Mouse (Mus musculus) thymus, postnatal 25 days (tissue): ENCODE measurements around the gene Csgalnact2.

Experiments
- DNase-seq: peaks from one replicate; pipeline ENCODE4 v3.0.0; 2022

Csgalnact2 gene

DNA sequence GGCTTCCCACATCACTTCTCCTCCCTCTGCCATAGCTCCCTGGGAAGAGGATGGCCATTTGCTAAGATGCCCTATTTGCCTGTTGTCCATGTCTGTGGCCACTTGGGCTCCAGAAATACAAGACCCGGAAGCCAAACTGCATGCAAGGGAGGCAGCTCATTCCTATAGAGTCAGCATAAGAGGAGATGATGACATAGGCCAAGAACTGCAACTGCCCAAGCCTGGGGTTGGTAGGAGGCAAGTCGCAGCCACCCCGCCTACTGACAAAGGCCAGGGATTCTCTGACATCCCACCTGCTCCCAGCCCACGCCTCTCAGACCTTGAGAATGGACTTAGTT is 68.0 kb downstream of the Csgalnact2 start:
- no peak for DNase-seq

DNA sequence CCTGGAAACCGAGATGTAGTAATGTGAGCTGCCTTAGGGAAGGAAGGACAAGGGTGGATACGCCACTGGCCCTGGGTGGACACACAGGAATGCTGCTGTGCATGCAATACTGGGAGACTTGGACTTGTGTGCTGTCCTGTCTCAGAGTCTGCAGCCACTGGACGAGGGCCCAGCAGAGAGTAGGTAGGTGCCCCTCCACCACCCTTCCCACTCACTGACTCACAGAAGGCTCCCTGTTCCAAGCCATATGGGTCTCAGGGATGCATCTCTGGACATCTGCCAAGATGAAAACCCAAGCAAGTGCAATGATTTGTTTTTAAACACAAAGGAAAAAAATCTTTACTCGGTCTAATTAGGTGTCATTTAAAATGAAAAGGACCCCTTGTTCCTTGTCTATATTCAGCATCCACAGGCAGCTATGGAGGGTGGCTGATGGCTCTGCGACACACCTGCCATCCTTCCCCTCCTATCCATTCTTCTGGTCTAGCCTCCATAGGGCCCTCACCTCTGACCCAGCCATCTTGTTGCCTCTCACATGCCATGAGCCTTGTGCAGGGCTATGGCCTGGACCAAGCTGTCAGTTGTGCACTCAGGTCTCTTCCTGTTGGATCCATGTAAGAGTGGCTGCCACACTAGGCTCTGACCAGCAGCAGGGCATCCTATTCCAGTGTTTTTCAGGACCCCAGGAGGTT is 68.5 kb downstream of the Csgalnact2 start:
- DNase-seq = no peak

DNA sequence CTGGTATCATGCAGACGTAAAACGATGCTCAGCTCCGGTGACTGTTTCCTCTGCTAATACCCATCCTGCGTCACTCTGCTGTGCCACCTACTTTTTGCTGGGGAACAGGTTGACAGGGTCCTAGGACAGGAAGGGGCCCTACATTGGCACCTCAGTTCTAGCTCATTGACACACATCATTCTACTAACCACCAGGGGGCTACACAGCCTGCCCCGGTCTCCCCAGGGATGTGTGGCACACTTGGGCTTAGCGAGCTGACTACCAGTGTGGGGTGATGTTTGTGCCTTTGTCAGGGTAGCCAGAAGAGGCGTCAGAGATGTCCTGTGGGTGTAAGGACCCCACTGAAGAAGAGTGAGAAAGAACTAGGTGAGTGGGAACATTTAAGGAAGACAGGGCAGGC is 71.2 kb downstream of the Csgalnact2 start:
- DNase-seq = no peak

DNA sequence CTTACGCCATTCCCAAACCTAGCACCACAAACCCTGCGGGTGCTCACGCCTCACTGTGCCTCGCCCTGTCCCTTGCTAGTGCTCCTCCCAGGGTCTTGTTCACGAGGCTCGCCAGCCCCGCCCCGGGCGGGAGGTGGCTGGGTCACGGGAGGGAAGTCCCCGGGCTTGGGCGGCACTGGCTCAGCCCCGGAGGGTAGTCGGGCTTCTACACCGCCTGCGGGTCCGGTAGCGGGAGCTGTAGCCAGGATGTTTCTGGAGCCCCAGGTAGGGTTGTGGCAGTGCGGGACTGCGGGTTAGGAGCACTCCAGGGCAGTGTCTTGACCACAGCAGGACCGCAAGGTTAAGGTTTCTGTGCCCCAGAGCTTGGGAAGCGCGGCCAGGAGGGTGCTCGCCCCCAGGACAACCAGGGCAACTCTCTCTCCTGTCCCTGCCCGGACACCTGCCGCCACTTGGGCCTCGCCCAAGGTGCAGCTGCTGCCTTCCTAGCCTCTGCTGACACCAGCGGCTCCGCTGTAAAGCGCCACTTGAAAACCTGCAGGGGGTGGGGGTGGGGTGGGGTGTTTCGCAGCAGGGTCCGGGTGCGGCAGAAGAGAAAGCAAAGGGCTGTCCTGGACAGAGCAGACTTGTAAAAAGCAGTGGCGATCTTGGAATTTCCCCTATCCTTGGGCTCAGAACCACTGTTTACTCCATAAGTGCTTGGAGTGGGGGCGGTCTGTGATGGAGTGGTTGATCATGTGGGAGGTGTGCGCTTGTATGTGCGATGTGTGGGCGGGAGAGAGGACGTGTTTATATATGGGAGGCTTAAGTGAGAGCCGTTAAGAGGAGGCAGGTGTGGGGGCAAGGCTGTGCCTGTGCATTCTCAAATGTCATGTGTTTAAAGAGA is 72.5 kb downstream of the Csgalnact2 start:
- DNase-seq = peak; percentile 37

DNA sequence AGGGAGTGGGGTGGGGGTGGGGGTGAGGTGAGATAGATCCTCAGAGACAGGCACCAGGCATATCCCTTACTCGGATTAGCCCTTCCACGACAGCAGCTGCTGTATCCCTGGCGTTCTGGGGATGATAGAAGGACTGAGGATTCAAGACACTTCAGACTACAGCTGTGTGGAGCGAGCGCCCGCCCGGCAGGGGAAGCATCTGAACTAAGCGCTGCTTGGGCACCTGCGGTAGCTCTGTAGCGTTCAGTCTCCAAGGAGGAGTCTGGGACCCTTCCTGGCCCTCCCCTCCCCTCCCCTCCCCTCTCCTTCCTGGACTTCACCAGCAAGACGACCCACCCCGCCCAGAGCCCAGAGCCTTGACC is 73.1 kb downstream of the Csgalnact2 start:
- peak; percentile 9 for DNase-seq

DNA sequence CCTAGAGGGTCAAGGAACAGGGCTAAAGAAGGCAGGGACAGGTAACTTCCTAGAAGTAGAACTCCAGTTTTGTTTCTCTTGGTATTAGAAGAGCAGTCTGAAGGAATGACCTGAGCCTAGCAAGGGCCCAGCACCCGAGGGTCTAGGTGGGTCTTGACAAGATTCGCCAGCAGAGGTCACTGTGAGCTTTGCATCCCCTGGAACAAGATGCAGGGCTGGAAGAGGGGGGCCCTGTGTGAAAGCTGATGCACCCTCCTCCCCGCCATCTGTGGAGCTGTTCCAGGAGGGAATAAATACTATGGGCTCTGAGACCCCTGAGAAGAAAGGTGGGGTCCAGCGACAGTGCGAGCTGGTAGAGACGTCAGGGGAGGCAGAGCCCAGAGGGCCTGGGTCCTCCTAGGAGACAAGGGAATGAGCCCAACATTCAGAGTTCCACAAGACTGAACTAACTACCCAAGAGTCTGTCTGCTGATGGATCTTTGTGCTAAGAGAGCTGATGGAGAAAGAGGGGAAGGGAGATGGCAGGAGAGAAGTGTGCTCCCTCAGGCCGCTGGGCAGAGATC is 73.9 kb downstream of the Csgalnact2 start:
- peak; percentile 52 for DNase-seq

DNA sequence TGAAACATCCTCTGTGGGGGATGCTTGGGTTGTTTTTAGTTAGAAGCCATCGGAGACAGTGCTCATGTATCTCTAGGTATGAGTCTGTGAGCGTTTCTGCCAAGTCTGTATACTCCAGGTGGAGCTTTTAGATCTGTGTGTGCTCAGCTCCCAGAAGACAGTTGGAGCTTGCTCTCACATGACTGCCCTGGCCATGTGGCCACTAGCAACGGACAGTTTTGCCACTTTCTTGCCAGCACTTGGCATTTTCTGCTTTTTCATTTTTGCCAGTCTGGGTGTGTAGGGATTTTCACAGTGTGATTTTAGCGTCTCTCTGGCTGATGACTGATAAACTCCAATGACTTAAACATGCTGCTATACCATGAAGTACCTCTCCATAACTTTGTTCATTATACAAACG is 75.7 kb downstream of the Csgalnact2 start:
- DNase-seq = no peak

DNA sequence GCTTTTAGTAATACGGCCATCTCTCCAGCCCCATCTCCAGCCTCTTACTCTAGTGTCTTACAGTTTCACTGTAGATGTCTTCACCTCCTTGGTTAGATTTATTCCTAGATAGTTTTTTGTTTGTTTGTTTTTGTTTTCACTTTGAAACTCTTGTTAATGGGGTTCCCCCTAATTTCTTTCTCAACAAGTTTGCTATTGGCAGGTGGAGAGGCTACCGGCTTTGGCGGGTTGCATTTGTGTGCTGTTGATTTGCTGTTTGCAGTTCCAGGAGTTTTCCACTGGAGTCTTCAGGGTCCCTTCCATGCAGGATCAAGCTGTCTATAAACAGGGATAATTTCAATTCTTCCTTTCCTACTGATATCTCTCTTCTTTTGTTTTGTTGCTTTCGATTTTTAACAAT is 77.7 kb downstream of the Csgalnact2 start:
- DNase-seq = no peak
